Mouse (Mus musculus): Measurements from ENCODE around the gene Ocm. TPM values are rescaled to one million over a fixed set of nuclear protein-coding genes. Genes with fewer than 3 reads are reported as not detected.

Ocm gene
- total RNA-seq, 2 experiments from 2014 or later = not detected

GRCm38 (mm10) chr5:144002461-144003192 lies 23.8 kb downstream of the Ocm start:
- DNase-seq (ENCODE audit: low spot score in 2 of 2) = no peak

- DNase-seq (ENCODE audit: low spot score in 2 of 2) = no peak
Observed at GRCm38 (mm10) chr5:143999409-143999808, 27.1 kb downstream of the Ocm start.

GRCm38 (mm10) chr5:143994632-143995365 lies 31.7 kb downstream of the Ocm start:
- no peak for DNase-seq (ENCODE audit: low spot score in 2 of 2)

GRCm38 (mm10) chr5:143993849-143994248 lies 32.6 kb downstream of the Ocm start:
- no peak for DNase-seq (ENCODE audit: low spot score in 2 of 2)

- no peak for DNase-seq (ENCODE audit: low spot score in 2 of 2)
Observed at GRCm38 (mm10) chr5:143993260-143993659, 33.2 kb downstream of the Ocm start.

GRCm38 (mm10) chr5:143992661-143993060 lies 33.8 kb downstream of the Ocm start:
- no peak for DNase-seq (ENCODE audit: low spot score in 2 of 2)

- no peak for DNase-seq (ENCODE audit: low spot score in 2 of 2)
Observed at GRCm38 (mm10) chr5:143990086-143990485, 36.4 kb downstream of the Ocm start.

- DNase-seq (ENCODE audit: low spot score in 2 of 2) = peak in 1 of 2 experiments; percentile 31
Observed at GRCm38 (mm10) chr5:143989046-143989445, 37.4 kb downstream of the Ocm start.

GRCm38 (mm10) chr5:143987596-143987995 lies 38.9 kb downstream of the Ocm start:
- no peak for DNase-seq (ENCODE audit: low spot score in 2 of 2)

GRCm38 (mm10) chr5:143985381-143985780 lies 41.1 kb downstream of the Ocm start:
- no peak for DNase-seq (ENCODE audit: low spot score in 2 of 2)

- no peak for DNase-seq (ENCODE audit: low spot score in 2 of 2)
Observed at GRCm38 (mm10) chr5:143982361-143982760, 44.1 kb downstream of the Ocm start.

GRCm38 (mm10) chr5:143980858-143981257 lies 45.6 kb downstream of the Ocm start:
- no peak for DNase-seq (ENCODE audit: low spot score in 2 of 2)

GRCm38 (mm10) chr5:143976726-143977431 lies 49.6 kb downstream of the Ocm start:
- DNase-seq (ENCODE audit: low spot score in 2 of 2) = no peak

- DNase-seq (ENCODE audit: low spot score in 2 of 2) = no peak
Observed at GRCm38 (mm10) chr5:143976232-143976631, 50.2 kb downstream of the Ocm start.

GRCm38 (mm10) chr5:143975631-143975933 lies 50.9 kb downstream of the Ocm start:
- no peak for DNase-seq (ENCODE audit: low spot score in 2 of 2)

- peak; percentile 46 to 66 for DNase-seq (ENCODE audit: low spot score in 2 of 2)
Observed at GRCm38 (mm10) chr5:143974931-143975630, 51.4 kb downstream of the Ocm start.

GRCm38 (mm10) chr5:143972628-143973027 lies 53.8 kb downstream of the Ocm start:
- DNase-seq (ENCODE audit: low spot score in 2 of 2) = no peak

Data from gastrocnemius, postnatal 4 days (tissue).